Mouse (Mus musculus) hindbrain, postnatal 0 days (tissue): Measurements from ENCODE around the gene Asic3. TPM values are rescaled to one million over a fixed set of nuclear protein-coding genes. Genes with fewer than 3 reads are reported as not detected.

Experiments
- ATAC-seq: fragments of 200-750 bp; cut with Nextera tagmentation; 2 replicates; pipeline ENCODE4 v1.8.0; 2017; ENCODE audit warnings: mild to moderate bottlenecking, moderate TSS enrichment, moderate library complexity
- DNase-seq: peaks from one replicate; pipeline ENCODE4 v3.0.0-alpha.2; 2015; ENCODE audit warnings: low spot score
- H3K27ac ChIP-seq: fragments of 300-500 bp; sonication (generic); 2 replicates; pipeline ENCODE4 v1.5.1; 2014; ENCODE audit warnings: mild to moderate bottlenecking
- H3K27me3 ChIP-seq: fragments of 300-500 bp; sonication (generic); 2 replicates; pipeline ENCODE4 v1.6.1; 2014; ENCODE audit warnings: low read length, mixed read lengths; ENCODE audit not compliant: insufficient read depth
- H3K36me3 ChIP-seq: fragments of 300-500 bp; sonication (generic); 2 replicates; pipeline ENCODE4 v1.6.1; 2014; ENCODE audit warnings: low read length, mixed read lengths; ENCODE audit not compliant: insufficient read depth
- H3K4me1 ChIP-seq: fragments of 300-500 bp; sonication (generic); 2 replicates; pipeline ENCODE4 v1.6.1; 2014; ENCODE audit warnings: antibody characterized with exemption, low read length, mixed read lengths; ENCODE audit not compliant: insufficient read depth
- H3K4me2 ChIP-seq: fragments of 300-500 bp; sonication (generic); 2 replicates; pipeline ENCODE4 v1.6.1; 2014; ENCODE audit warnings: low read depth, mild to moderate bottlenecking, low read length, moderate library complexity, mixed read lengths
- H3K4me3 ChIP-seq: fragments of 300-500 bp; sonication (generic); 2 replicates; pipeline ENCODE4 v1.5.1; 2014; ENCODE audit warnings: low read length
- H3K9ac ChIP-seq: fragments of 300-500 bp; sonication (generic); replicated peaks from 2 replicates; pipeline ENCODE4 v1.6.1; 2014; ENCODE audit warnings: mild to moderate bottlenecking, low read length, moderate library complexity, mixed read lengths
- H3K9me3 ChIP-seq: fragments of 300-500 bp; sonication (generic); 2 replicates; pipeline ENCODE4 v1.6.1; 2016; ENCODE audit warnings: low read length, mixed read lengths
- CTCF ChIP-seq: IDR thresholded peaks from 2 replicates; pipeline ENCODE4 v1.5.1; 2016; ENCODE audit warnings: antibody characterized with exemption, control low read depth, low read depth
- WGBS: fragments of 180-500 bp; shearing (Covaris S2); extraction: QIAGEN DNeasy Blood & Tissue Kit; methylation state at CpG from one replicate; pipeline ENCODE4 v1.1.7; 2014; 5-methylcytosine and 5-hydroxymethylcytosine counted together
- polyA plus RNA-seq: library from polyadenylated mRNA; unstranded; fragments of >200 nt; fragmentation: Nextera tagmentation; extraction: Ambion mirVana; gene quantifications from 2 replicates; pipeline ENCODE4 v1.2.1, GENCODE M21; 2015
- total RNA-seq: library from RNA; depleted of rRNA; stranded (reverse); fragments of >200 nt; gene quantifications from 2 replicates; pipeline ENCODE4 v1.2.3, GENCODE M21; 2014

Gene Asic3
- total and polyA plus RNA-seq, 2 experiments from 2014 or later: 0.37 to 0.58 TPM

GRCm38 (mm10) chr5:24446630-24447029 is 33.4 kb downstream of the Asic3 start:
- no peak overlapping the region for H3K27ac ChIP-seq
- peaks cover 7% of the 10 kb centered on the region; the same call in 1 of the 2 replicates for H3K36me3 ChIP-seq
- no peaks in the 10 kb centered on the region for H3K27me3 ChIP-seq
- DNase-seq (no peak), ATAC-seq (no peak)
- 92% methylated on average over 7 of the region's 7 CpGs for WGBS
- H3K9ac ChIP-seq: no peak overlapping the region
- no peak overlapping the region for H3K4me3 ChIP-seq
- H3K9me3 ChIP-seq: no peaks in the 10 kb centered on the region
- peak overlapping the region; percentile 80; the same call in 1 of the 2 replicates for H3K4me2 ChIP-seq
- TF ChIP-seq CTCF: no peak
- H3K4me1 ChIP-seq: peaks cover 13% of the 10 kb centered on the region

- ATAC-seq (peak; percentile 67), DNase-seq (peak; percentile 85)
- Histone ChIP-seq H3K27ac (peak within 1 kb of the TSS; percentile 71; the same call in 1 of the 2 replicates), H3K36me3 (peaks cover under 1% of the 10 kb centered on the region; the same call in 1 of the 2 replicates), H3K27me3 (no peaks in the 10 kb centered on the region), H3K4me1 (peaks cover 13% of the 10 kb centered on the region), H3K4me3 (peak within 1 kb of the TSS; percentile 65), H3K9me3 (no peaks in the 10 kb centered on the region), H3K9ac (peak within 1 kb of the TSS; percentile 59), H3K4me2 (peak within 1 kb of the TSS; percentile 80)
- WGBS: 2% methylated on average over 34 of the region's 34 CpGs
- no peak for TF ChIP-seq CTCF
Measured at GRCm38 (mm10) chr5:24447624-24448298, 34.6 kb downstream of the Asic3 start, which contains the start of gene Tmub1. Gene Tmub1 (minus strand): TSS chr5:24447854.

GRCm38 (mm10) chr5:24451264-24452029 is 38.3 kb downstream of the Asic3 start:
- Histone ChIP-seq H3K27ac (peak overlapping the region; percentile 90), H3K4me2 (peak overlapping the region; percentile 98), H3K4me3 (peak overlapping the region; percentile 87), H3K4me1 (peaks cover 37% of the 10 kb centered on the region), H3K36me3 (no peaks in the 10 kb centered on the region), H3K27me3 (no peaks in the 10 kb centered on the region), H3K9me3 (no peaks in the 10 kb centered on the region), H3K9ac (peak overlapping the region; percentile 92)
- ATAC-seq (peak; percentile 78), DNase-seq (peak; percentile 94)
- 2% methylated on average over 30 of the region's 66 CpGs for WGBS
- TF ChIP-seq CTCF: no peak

DNA sequence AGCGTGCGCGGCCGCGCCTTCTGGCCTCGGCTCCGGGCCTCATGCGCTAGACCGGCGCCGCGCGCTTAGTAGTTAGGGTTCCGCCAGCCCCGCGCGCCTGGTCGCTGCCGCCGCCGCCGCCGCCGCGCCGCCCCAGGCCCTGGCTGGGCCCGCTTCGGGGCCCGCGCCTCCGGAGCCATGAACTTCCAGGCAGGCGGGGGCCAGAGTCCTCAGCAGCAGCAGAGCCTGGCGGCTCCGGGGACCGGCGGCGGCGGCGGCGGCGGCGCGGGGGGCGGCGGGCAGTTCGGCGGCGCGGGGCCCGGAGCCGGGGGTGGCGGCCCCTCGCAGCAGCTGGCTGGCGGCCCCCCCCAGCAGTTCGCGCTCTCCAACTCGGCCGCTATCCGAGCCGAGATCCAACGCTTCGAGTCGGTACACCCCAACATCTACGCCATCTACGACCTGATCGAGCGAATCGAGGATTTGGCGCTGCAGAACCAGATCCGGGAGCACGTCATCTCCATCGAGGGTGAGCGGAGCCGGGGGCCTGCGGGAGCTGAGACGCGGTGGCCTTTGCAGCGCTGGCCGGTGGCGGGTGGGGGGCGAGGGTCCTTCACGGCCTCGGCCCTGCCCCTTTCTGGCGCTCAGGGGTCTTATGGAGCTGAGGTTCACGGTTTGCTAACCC is 39.0 kb downstream of the Asic3 start, which contains the start of gene Agap3:
Gene Agap3, plus strand, starts transcription at position 148 of the 661 bp plus-strand sequence.
- TF ChIP-seq CTCF: no peak

DNA sequence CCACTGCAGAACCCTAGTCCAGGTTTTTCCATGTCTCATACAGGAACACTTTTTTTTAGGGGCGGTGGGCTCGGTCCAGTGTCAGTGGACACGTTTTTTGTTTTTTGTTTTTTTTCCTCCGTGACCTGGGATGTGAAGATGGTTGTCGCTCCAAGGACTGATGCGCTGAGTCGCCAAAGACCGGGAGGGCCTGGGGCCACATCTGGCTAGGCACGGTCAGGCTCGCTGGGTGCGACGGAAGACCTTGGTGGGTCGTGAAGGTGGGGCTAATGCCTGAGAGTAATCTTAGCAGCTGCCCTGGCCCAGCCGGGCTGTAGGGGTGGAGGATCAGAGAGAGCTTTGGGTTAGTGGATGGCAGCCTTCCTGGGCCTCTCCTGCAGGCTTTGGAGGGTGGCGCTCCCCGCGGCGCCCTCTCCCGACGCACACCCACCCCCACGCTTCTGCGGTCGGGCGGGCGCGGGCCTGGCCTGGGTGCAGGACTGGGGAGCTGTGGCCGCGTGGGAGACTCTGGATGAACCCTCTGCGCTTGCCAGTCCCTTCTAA is 39.6 kb downstream of the Asic3 start:
- TF ChIP-seq CTCF: no peak; the same call in 1 of the 2 replicates
- peaks cover 38% of the 10 kb centered on the region for H3K4me1 ChIP-seq
- no peaks in the 10 kb centered on the region for H3K36me3 ChIP-seq

More for the DNA sequence above, 39.0 kb downstream of the Asic3 start, which contains the start of gene Agap3:
- ATAC-seq (peak; percentile 2), DNase-seq (peak; percentile 67)
- Histone ChIP-seq H3K36me3 (no peaks in the 10 kb centered on the region), H3K4me3 (peak within 1 kb of the TSS; percentile 87), H3K27ac (peak within 1 kb of the TSS; percentile 90), H3K4me2 (peak within 1 kb of the TSS; percentile 98), H3K27me3 (no peaks in the 10 kb centered on the region), H3K9me3 (no peaks in the 10 kb centered on the region), H3K4me1 (peaks cover 38% of the 10 kb centered on the region), H3K9ac (peak within 1 kb of the TSS; percentile 92)
- 2% methylated on average over 63 of the region's 85 CpGs for WGBS

GRCm38 (mm10) chr5:24453283-24453984 is 40.2 kb downstream of the Asic3 start:
- Histone ChIP-seq H3K27ac (peak overlapping the region; percentile 90), H3K9me3 (no peaks in the 10 kb centered on the region), H3K4me3 (peak overlapping the region; percentile 87), H3K27me3 (no peaks in the 10 kb centered on the region), H3K4me2 (peak overlapping the region; percentile 98), H3K9ac (peak overlapping the region; percentile 92), H3K4me1 (peaks cover 38% of the 10 kb centered on the region), H3K36me3 (no peaks in the 10 kb centered on the region)
- DNase-seq (peak; percentile 70), ATAC-seq (no peak)
- 0 out of 2 replicates have a peak, but pooled peaks have one; percentile 11 for TF ChIP-seq CTCF
- 5% methylated on average over 5 of the region's 5 CpGs for WGBS

More for the DNA sequence above, 39.6 kb downstream of the Asic3 start:
- ATAC-seq: no peak; the same call in 1 of the 2 replicates
- H3K27ac ChIP-seq: peak overlapping the region; percentile 90
- H3K4me2 ChIP-seq: peak overlapping the region; percentile 98
- peak overlapping the region; percentile 92 for H3K9ac ChIP-seq
- peak overlapping the region; percentile 87 for H3K4me3 ChIP-seq
- under 1% methylated on average over 29 of the region's 29 CpGs for WGBS
- DNase-seq: no peak
- no peaks in the 10 kb centered on the region for H3K9me3 ChIP-seq
- H3K27me3 ChIP-seq: no peaks in the 10 kb centered on the region
